In genomic region chr2:30966826-30967225, GRCm38 (mm10) we compare ENCODE assay signal across 7 mouse cellular contexts. TPM values are rescaled to one million over a fixed set of nuclear protein-coding genes. Genes with fewer than 3 reads are reported as not detected.
DNase-seq lines count a peak whose midpoint lies in the region; ATAC-seq and TF ChIP-seq lines count a peak whose summit lies in the region.

No protein-coding gene starts in this region.

- ATAC-seq in limb, embryonic 14.5 days (ENCODE audit: low FRiP score, low read depth) = no peak
- no peak for ATAC-seq in neural tube, embryonic 14.5 days (ENCODE audit: low read depth)

- peaks cover 35% of the 10 kb centered on the region for H3K4me1 ChIP-seq in erythroblast, embryonic 14.5 days (ENCODE audit: control insufficient read depth)
- peaks cover 10% of the 10 kb centered on the region for H3K4me1 ChIP-seq in limb, embryonic 14.5 days (ENCODE audit: control insufficient read depth, insufficient read depth, low read length)
- H3K4me1 ChIP-seq in neural tube, embryonic 14.5 days (ENCODE audit: control insufficient read depth, insufficient read depth, low read length) = peaks cover 17% of the 10 kb centered on the region

- peak; percentile 30 for DNase-seq in thymus, postnatal 0 days (ENCODE audit: low spot score)
- no peak for DNase-seq in thymus, postnatal 10 days (ENCODE audit: low spot score in 2 of 2)
- no peak for DNase-seq in limb, embryonic 14.5 days (ENCODE audit: low spot score)
- no peak for DNase-seq in cerebellum, adult 11 months
- no peak for DNase-seq in kidney, adult 11 months

- no peak for TF ChIP-seq POLR2A in limb, embryonic 14.5 days (IDR thresholded peaks at IDR 0.05; ENCODE audit: borderline replicate concordance, extremely low read depth, insufficient read depth, insufficient read length)

- peak overlapping the region; percentile 86 for H3K9ac ChIP-seq in limb, embryonic 14.5 days (ENCODE audit: low read depth, low read length, severe bottlenecking)
- peak overlapping the region; percentile 88 for H3K9ac ChIP-seq in neural tube, embryonic 14.5 days (replicated peaks; ENCODE audit: low read depth, low read length)

- H3K27me3 ChIP-seq in erythroblast, embryonic 14.5 days (ENCODE audit: control insufficient read depth) = no peaks in the 10 kb centered on the region
- no peaks in the 10 kb centered on the region for H3K27me3 ChIP-seq in limb, embryonic 14.5 days (ENCODE audit: control insufficient read depth, insufficient read depth, low read length)
- H3K27me3 ChIP-seq in neural tube, embryonic 14.5 days (ENCODE audit: control insufficient read depth, insufficient read depth, low read length) = no peaks in the 10 kb centered on the region

- H3K36me3 ChIP-seq in erythroblast, embryonic 14.5 days (ENCODE audit: control insufficient read depth) = peaks cover 57% of the 10 kb centered on the region
- H3K36me3 ChIP-seq in limb, embryonic 14.5 days (ENCODE audit: control insufficient read depth, insufficient read depth, low read length) = peaks cover 42% of the 10 kb centered on the region
- H3K36me3 ChIP-seq in neural tube, embryonic 14.5 days (ENCODE audit: control insufficient read depth, insufficient read depth, low read length) = peaks cover 24% of the 10 kb centered on the region

- no peaks in the 10 kb centered on the region for H3K9me3 ChIP-seq in erythroblast, embryonic 14.5 days (ENCODE audit: control insufficient read depth, low read length)
- no peaks in the 10 kb centered on the region for H3K9me3 ChIP-seq in limb, embryonic 14.5 days (ENCODE audit: control insufficient read depth, low read length)
- H3K9me3 ChIP-seq in neural tube, embryonic 14.5 days (ENCODE audit: control insufficient read depth, low read length) = no peaks in the 10 kb centered on the region

- 20% methylated on average over 16 of the region's 16 CpGs for WGBS in limb, embryonic 14.5 days
- WGBS in neural tube, embryonic 14.5 days = 23% methylated on average over 16 of the region's 16 CpGs

- H3K4me3 ChIP-seq in erythroblast, embryonic 14.5 days (replicated peaks) = peak overlapping the region; percentile 79
- peak overlapping the region; percentile 97 for H3K4me3 ChIP-seq in limb, embryonic 14.5 days (replicated peaks; ENCODE audit: low read length)
- peak overlapping the region; percentile 80 for H3K4me3 ChIP-seq in neural tube, embryonic 14.5 days (ENCODE audit: low read depth, low read length)

- peak overlapping the region; percentile 94 for H3K4me2 ChIP-seq in limb, embryonic 14.5 days (replicated peaks; ENCODE audit: low read depth, low read length, severe bottlenecking)
- H3K4me2 ChIP-seq in neural tube, embryonic 14.5 days (ENCODE audit: low read depth, low read length) = peak overlapping the region; percentile 67

- no peak overlapping the region for H3K27ac ChIP-seq in limb, embryonic 14.5 days (replicated peaks; ENCODE audit: low read depth, low read length)
- H3K27ac ChIP-seq in neural tube, embryonic 14.5 days (ENCODE audit: low read depth, low read length) = no peak overlapping the region

RNA-seq across cellular contexts. Expression of gene Tor1a, which starts 0.9 kb away (rescaled TPM):
- 80.1 and 83.6 TPM in 2 replicates for polyA plus RNA-seq in thymus, postnatal 0 days (2015; fragmentation: Nextera tagmentation; extraction: Ambion mirVana)
- polyA plus RNA-seq in erythroblast, embryonic 14.5 days (2012) = 4.8 and 6.5 TPM in 2 replicates
- 66.6 and 67.1 TPM in 2 replicates for polyA plus RNA-seq in limb, embryonic 14.5 days (2012; rRNA removed)
- polyA plus RNA-seq in limb, embryonic 14.5 days (2014; fragmentation: Nextera tagmentation; extraction: Ambion mirVana) = 70.6 and 75.5 TPM in 2 replicates
- 81.5 and 93.1 TPM in 2 replicates for polyA plus RNA-seq in neural tube, embryonic 14.5 days (2014; fragmentation: Nextera tagmentation; extraction: Ambion mirVana)

RNA-seq across cellular contexts. Expression of gene Tor1b, which starts 14.1 kb away (rescaled TPM):
- 24.2 and 26.1 TPM in 2 replicates for polyA plus RNA-seq in thymus, postnatal 0 days (2015; fragmentation: Nextera tagmentation; extraction: Ambion mirVana)
- 0.83 and 1.4 TPM in 2 replicates for polyA plus RNA-seq in erythroblast, embryonic 14.5 days (2012)
- 45.3 and 45.9 TPM in 2 replicates for polyA plus RNA-seq in limb, embryonic 14.5 days (2012; rRNA removed)
- 39.6 and 40.7 TPM in 2 replicates for polyA plus RNA-seq in limb, embryonic 14.5 days (2014; fragmentation: Nextera tagmentation; extraction: Ambion mirVana)
- 16.3 and 17.5 TPM in 2 replicates for polyA plus RNA-seq in neural tube, embryonic 14.5 days (2014; fragmentation: Nextera tagmentation; extraction: Ambion mirVana)

RNA-seq across cellular contexts. Expression of gene BC005624, which starts 15.2 kb away (rescaled TPM):
- 64.0 and 66.2 TPM in 2 replicates for polyA plus RNA-seq in thymus, postnatal 0 days (2015; fragmentation: Nextera tagmentation; extraction: Ambion mirVana)
- 1.8 and 2.2 TPM in 2 replicates for polyA plus RNA-seq in erythroblast, embryonic 14.5 days (2012)
- polyA plus RNA-seq in limb, embryonic 14.5 days (2012; rRNA removed) = 46.7 and 65.1 TPM in 2 replicates
- 46.5 and 52.8 TPM in 2 replicates for polyA plus RNA-seq in limb, embryonic 14.5 days (2014; fragmentation: Nextera tagmentation; extraction: Ambion mirVana)
- polyA plus RNA-seq in neural tube, embryonic 14.5 days (2014; fragmentation: Nextera tagmentation; extraction: Ambion mirVana) = 75.7 and 81.5 TPM in 2 replicates

RNA-seq across cellular contexts. Expression of gene Usp20, which starts 15.3 kb away (rescaled TPM):
- polyA plus RNA-seq in thymus, postnatal 0 days (2015; fragmentation: Nextera tagmentation; extraction: Ambion mirVana) = 9.0 and 13.2 TPM in 2 replicates
- 0.30 and 0.32 TPM in 2 replicates for polyA plus RNA-seq in erythroblast, embryonic 14.5 days (2012)
- 21.5 and 22.7 TPM in 2 replicates for polyA plus RNA-seq in limb, embryonic 14.5 days (2012; rRNA removed)
- 19.0 and 19.4 TPM in 2 replicates for polyA plus RNA-seq in limb, embryonic 14.5 days (2014; fragmentation: Nextera tagmentation; extraction: Ambion mirVana)
- polyA plus RNA-seq in neural tube, embryonic 14.5 days (2014; fragmentation: Nextera tagmentation; extraction: Ambion mirVana) = 32.6 and 41.5 TPM in 2 replicates

RNA-seq across cellular contexts. Expression of gene Ptges, which starts 37.2 kb away (rescaled TPM):
- 3.2 and 3.4 TPM in 2 replicates for polyA plus RNA-seq in thymus, postnatal 0 days (2015; fragmentation: Nextera tagmentation; extraction: Ambion mirVana)
- not detected in 2 replicates for polyA plus RNA-seq in erythroblast, embryonic 14.5 days (2012)
- polyA plus RNA-seq in limb, embryonic 14.5 days (2012; rRNA removed) = 16.4 and 22.7 TPM in 2 replicates
- polyA plus RNA-seq in limb, embryonic 14.5 days (2014; fragmentation: Nextera tagmentation; extraction: Ambion mirVana) = 17.8 and 20.5 TPM in 2 replicates
- 1.6 and 1.8 TPM in 2 replicates for polyA plus RNA-seq in neural tube, embryonic 14.5 days (2014; fragmentation: Nextera tagmentation; extraction: Ambion mirVana)

Comparison
In these comparisons a context has a peak if more than half of its experiments do, and no peak if none do; other contexts are left out.
1. RNA of gene BC005624, which starts 15.2 kb away (polyA plus RNA-seq): 75.7 to 81.5 TPM in neural tube, embryonic 14.5 days, 46.5 to 65.1 TPM in limb, embryonic 14.5 days and 64.0 to 66.2 TPM in thymus, postnatal 0 days; 1.8 to 2.2 TPM in erythroblast, embryonic 14.5 days; every median in the first group is over 10 times any median in the second.
2. Peak in every context shown above with its lines, with median percentiles within 50 percentile points of each other: H3K4me3 ChIP-seq.